Mouse (Mus musculus) bone marrow, adult 2 months (tissue): Measurements from ENCODE around the gene 1700013G24Rik.

Source experiments
- CTCF ChIP-seq: fragments of 200-500 bp; IDR thresholded peaks from 2 replicates; pipeline ENCODE4 v1.5.1; 2011; ENCODE audit warnings: low read length, control low read depth; ENCODE audit not compliant: control insufficient read depth, insufficient read depth
- POLR2A ChIP-seq: fragments of 200-500 bp; IDR thresholded peaks from 2 replicates; pipeline ENCODE4 v1.6.1; 2011; ENCODE audit warnings: low read depth, mild to moderate bottlenecking, control low read depth, low read length, borderline replicate concordance; ENCODE audit not compliant: control insufficient read depth

GRCm38 (mm10) chr4:137475271-137476050, 22.4 kb downstream of the 1700013G24Rik start:
- TF ChIP-seq POLR2A: no peak
- no peak for TF ChIP-seq CTCF
